Mouse (Mus musculus) layer of hippocampus, postnatal 14 days (tissue): Measurements from ENCODE around the gene Spon2. TPM values are rescaled to one million over a fixed set of nuclear protein-coding genes. Genes with fewer than 3 reads are reported as not detected.

ENCODE experiments used
- DNase-seq, 2 experiments: peaks; one replicate each; pipeline ENCODE4 v3.0.0; 2021 to 2022; ENCODE audit warnings: low spot score in 2 of 2, mixed read lengths in 1 of 2
- total RNA-seq, 2 experiments: library from RNA; stranded (reverse); gene quantifications; 2 replicates each; pipeline ENCODE4 v1.2.3; 2021

Spon2 gene
- total RNA-seq, 2 experiments from 2014 or later, result 0.21 to 0.30 TPM

DNA sequence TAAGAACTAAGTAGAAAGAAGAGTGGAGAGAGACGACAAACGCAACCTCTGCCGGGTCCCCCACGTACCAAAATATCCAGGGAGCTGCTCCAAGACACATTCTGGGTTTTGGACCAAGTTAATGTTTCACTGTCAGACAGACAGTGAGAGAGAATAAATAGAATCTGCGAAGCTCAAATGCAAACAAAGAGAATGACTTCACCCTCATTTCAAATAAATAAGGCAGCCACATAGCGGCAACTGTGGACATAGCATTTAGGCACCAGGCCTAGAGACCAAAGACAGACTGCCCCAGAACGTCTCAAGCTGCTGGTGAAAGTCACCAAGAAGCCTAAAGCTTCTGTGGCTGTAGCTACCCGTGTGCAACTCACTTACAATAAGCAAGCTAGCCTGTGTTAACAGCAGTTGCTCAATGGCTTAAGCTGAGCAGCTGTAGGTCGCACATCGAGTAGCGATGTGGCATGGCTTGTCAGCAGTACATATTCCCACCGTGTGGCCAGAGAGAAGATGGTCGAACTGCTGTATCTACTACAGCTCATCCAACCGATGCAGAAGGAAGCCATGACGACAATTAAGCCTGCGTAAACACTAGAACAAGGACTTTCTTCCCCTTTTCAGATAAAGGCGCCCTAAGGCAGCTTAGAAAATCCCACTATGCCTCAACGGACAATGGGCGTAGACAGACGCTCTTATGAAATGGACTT, 643 bp upstream of the Spon2 start:
- no peak for DNase-seq

DNA sequence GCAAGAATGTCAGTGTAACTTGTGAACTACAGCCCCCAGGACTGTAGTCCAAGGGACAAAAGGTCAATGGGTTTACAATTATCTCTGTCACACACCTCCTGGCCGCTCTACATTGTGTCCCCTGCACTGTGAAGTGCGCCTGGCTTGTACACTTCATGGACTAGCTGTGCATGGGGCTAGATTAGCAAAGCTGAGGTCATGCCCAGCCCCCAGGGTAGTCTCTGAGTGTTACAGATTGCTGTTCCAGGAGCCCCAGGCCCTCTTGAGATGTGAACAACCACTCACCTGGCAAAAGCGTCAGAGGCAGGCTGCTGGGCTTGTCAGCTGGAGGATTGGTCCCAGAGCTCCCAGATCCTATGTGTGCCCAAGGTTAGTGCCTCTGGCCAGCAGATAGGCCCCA, 592 bp downstream of the Spon2 start:
- no peak for DNase-seq

DNA sequence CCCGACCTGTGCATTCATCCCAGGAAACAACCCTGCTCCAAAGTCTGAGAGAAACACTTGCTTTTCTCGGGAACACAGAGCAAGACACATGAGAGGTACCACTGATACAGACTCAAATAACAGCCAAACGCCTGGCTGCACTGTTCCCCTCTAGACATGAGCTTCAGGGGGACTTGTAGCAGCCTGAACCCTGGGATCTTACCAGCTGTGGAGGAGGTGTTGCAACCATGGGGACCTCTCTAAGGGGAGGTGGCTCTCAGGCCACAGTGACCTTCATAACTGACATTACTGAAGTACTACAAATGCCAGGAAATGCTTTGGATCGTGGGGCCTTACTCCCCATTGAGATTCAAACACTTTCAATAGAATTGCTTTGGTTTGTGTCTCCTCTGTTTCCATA, 3.5 kb downstream of the Spon2 start:
- DNase-seq, result no peak

DNA sequence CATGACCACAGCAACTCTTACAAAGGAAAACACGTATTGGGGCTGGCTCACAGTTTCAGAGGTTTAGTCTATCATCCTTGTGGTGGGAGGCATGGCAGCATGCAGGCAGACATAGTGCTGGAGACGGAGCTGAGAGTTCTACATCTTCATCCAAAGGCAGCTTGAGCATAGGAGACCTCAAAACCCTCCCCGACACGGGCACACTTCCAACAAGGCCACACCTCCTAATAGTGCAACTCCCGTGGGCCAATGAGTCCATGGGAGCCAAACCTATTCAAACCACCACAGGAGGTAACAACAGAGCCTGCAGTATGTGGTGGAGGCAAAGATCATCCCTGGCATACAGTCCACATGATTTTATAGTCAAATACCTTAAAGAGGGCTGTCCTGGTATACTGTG, 7.0 kb downstream of the Spon2 start:
- no peak for DNase-seq

DNA sequence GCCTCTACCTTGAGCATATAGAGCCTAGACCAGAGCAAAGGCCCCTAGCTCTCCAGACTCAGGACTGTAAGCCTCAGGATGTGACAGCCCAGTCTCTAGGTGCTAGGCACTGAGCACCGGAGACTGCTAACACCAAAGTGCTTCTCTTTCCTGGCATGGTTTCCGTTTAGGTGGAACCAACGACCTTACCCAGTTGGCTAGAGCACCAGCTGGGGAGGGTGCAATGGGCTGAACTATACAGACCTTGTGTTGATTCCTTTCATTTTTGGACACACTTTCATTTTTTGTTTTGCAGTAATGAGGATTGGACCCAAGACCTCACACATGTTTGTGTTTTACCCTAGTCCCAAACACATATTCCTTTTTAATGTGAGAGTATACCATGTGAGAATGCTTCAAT, 7.7 kb downstream of the Spon2 start:
- no peak for DNase-seq

DNA sequence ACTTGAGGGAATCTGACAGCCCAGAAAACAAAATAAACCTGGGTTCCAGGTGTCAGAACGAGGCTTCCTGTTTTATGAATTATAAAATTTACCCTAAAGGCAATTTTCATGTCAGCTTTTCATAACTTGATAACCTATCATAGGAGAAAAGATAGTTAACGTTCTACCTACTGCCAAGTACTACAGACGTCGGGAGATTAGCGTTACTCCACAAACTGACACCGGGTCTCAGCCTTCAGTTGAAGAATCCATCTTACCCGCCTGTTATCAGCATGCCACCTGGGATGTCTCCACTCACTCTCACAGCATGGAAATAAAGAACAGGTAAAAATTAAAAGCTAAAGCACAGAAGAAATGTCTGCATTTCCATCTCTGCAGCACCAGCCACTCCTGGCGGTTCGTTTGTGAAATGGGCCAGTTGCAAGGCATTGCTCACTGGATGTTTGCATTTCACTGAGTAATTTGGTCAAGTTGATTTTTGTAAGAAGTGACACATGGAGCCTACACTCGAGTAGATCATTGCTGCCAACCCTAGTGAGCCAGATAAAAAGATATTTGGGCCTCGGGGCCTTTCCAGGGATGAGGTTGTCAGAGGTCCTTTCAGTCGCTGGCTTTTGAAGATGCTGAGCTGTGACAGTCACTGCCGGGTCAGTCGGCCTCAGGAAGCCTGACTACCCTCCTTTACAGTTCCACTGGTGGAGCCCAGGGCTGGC, 9.6 kb downstream of the Spon2 start:
- no peak for DNase-seq

DNA sequence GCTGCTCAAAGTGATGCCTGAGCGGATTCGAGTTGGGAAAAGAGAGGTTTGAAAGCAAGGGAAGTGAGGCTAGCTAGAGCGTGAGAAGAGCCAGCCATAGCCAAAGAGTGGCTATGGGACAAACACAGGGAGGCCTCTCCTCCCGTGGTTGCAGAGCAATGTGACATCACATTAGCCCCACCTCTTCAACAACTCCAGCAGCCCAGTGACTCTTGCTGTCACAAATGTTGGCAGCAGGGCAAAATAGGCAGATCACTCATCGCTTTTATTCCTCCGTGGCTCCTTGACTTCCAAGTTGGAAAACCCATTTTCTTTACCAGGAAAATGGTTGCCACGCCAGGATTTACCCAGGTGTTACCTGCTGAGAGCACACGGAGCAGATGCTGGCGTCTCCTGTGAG, 11.1 kb downstream of the Spon2 start:
- no peak for DNase-seq

DNA sequence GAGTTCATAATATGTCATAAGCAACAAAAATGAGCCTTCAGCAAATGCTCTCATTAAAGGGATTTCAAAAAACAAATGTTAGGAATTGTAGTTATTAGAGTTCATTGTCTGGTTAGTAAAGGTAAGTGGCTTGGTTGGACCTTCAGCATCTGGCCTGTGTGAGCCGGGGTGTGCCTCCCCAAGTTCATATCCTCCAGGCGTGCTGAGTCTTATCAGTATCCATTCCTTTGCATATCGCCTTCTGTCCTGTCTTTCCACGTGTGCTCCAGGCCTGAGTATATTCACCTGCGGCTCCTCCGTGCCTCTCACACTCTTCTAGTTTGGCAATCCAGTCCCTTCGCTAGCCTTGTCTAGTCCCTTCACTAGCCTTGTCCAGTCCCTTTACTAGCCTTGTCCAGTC, 11.9 kb downstream of the Spon2 start:
- DNase-seq, result no peak

DNA sequence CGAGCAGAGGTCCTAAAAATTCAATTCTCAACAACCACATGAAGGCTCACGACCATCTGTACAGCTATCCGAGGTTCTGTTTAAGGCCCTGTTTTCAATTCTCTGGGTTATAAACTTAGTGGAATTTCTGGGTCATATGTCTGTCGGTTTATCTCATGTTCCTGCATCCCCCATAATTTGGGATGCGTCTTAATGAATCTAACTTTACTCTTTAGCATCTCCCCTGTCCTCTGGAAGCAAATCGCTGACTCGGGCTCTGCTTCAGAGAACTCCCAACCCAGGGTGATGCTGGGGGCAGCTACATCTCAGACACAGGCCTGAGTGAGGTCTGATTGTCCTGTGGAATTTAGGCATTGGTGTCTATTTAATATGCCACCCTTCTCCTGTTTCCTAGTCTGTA, 14.0 kb downstream of the Spon2 start:
- no peak for DNase-seq

DNA sequence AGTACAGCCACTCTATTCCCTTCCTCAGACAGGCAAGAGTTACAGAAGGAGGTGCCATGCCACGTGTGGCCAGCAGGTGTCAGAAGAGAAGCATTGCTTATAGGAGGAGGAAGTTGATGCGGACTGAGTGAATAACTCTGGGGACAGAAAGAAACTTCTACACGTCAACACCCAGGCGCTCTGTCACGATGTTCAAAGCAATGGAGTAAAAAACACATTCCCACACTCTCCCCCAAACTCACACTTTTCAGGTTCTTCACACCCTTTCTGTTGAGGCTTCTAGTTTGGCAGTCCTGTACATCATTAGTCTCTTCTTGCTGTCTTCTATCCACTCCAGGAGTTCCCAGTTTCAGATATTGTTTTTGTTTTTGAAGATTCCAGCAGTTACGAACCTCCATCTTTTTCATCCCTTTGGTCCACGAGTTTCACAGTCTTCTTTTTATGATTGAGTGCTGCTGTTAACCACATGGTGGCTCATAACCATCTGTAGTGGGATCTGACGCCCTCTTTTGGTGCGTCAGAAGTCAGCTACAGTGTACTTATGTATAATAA, 14.5 kb downstream of the Spon2 start:
- DNase-seq, result peak; percentile 78 to 83

DNA sequence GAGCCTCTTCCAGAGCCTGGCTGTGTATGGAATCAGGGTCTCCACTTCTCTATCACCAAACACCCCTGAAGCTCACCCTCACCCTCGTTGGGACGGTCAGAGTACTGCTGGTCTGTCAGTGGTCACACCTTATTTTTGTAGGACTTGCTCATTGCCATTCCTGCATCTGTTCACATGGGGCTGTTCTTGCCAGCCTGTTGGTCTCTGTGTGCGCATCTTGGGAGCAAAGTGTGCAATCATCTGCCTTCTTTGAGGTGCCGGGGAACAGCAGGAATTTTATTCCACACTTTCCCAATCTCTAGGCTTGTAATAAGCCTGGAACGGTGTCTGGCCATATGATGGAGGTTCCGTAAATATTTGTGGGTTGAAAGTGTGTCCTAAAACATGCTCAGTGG, 15.1 kb downstream of the Spon2 start:
- no peak for DNase-seq

DNA sequence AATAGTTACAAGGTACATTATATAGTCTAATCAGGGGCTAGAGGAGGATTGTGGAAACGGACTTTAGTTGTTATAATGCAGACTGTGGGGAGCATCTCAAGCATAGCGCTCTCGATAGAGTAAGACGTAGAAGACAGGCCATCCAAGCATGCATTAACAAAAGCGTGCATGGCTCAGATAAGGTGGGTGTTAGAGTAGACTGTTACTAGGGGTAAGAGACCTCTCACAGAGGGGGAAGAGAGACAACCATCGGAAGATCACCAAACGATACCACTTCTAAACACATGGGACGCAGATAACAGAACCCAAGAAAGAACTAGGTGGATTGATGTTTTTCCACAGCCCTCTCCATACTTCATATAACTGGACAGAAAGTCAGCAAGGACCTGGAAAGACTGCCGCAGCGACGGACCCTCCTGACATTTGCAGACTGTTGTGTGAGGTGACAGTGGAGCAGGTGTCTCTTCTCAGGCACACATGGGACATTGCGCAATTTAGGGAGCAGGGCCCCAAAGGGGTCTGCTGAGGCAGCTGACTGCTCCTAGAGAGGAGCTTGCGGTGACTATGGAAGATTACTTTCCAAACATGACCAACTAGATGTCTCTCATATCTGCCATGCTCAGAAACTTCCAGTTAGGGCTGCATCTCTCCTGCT, 15.6 kb downstream of the Spon2 start:
- no peak for DNase-seq

DNA sequence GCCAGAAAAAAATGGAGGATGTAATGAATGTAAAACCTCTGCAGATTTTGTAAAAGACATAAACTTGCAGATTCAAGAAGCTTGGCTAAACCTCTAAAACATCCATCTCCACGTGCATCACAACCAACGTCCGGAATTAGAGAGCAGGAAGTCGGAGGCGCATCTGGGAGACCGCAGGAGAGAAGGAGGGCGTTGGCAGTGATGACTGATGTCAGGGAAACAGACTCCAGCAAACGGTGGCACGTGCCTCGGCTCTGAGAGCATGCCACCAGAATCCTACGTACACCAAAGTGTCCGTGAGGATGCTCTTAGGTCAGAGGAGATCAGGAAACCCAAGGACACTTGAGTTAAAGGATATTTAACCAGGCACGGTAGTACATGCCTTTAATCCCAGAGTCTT, 16.6 kb downstream of the Spon2 start:
- no peak for DNase-seq

DNA sequence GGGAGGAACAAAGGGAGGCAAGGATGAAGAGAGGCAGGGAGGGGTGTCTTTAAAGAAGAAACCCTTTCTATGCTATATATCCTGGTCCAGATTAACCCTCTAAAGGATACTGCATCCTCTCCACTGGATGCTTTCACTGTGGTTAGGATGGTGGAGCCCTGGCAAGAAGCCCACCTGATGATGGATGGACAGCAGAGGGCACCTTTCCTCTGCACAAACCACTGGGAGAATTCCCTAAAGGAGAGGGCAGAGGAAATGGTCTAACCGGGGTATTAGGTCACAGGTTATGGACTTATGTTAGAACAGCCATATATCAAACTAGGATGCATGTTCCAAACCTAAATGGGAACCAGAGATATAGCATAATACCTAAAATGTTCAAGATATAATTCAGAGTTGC, 18.2 kb downstream of the Spon2 start:
- no peak for DNase-seq

DNA sequence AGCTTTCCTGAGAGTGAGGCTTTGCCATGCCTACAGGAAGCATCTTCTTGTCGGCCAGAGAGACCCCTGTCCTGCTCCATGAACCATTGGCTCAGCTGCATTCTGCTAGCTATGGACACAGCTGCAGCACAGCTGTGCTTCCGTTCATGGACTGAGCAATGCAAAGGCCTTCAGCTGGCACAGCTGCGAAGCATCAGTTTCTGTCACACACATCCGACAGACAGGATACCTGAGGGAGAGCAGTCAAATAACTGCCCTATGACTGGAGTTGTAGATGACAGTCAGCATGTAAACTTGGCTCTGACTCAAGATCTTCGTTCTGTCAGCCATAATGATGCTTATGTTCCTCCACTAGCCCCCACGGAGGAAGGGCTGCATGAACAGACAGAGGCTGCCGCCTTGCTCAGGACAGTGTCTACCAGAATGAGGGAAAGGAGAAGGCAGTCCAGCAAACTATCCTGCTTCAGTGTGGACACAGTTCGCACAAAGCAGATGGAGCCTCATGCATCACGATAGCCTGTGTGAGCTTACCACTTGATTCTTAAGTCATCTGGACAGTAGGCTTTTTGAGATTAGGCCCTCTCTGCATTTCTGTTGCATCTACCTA, 22.9 kb downstream of the Spon2 start:
- no peak for DNase-seq

DNA sequence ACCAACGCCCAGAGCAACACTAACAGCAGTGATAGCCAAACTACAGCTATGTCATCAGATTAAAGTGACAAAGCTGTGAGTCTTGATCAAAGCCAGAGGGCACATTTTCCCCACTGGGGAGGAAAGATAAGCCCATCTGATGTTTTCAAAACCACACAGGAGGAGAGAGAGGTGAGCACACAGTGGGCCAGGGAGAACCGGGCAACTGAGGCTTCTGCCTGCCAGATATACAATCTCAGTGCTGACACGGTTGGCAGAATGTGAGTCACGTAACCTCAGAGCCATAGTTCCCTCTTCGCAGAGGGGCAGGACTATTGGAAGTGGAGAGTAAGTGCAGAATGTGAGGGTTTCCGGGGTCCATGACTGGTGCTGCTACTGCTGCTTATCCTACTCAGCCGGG, 24.7 kb downstream of the Spon2 start:
- DNase-seq, result no peak

Other genes starting within 250 kb of the Spon2 start
- gene Ywhah, start 199.6 kb downstream of the Spon2 start, total RNA-seq, result 1,000 to 10,000 TPM; 1,367 to 1,478 TPM
- under 1 TPM; 0.21 to 0.28 TPM for gene Slc5a1, start 114.2 kb downstream of the Spon2 start, total RNA-seq
- 100 to 1,000 TPM; 272 to 273 TPM for gene Ctbp1, start 56.5 kb upstream of the Spon2 start, total RNA-seq
- gene Maea, start 117.1 kb upstream of the Spon2 start, total RNA-seq, result 10 to 100 TPM; 85.3 to 93.5 TPM
- gene Uvssa, start 160.1 kb upstream of the Spon2 start, total RNA-seq, result 1 to 10 TPM; 7.6 to 9.9 TPM
- gene Nkx1-1, start 215.5 kb upstream of the Spon2 start, total RNA-seq, result not detected